Mouse (Mus musculus) MEL-GATA-1-ER (cell line): ENCODE results near the gene Sp3.

Source experiments
- DNase-seq: peaks from one replicate; pipeline ENCODE4 v3.0.0-alpha.2; 2012; ENCODE audit warnings: low read depth; ENCODE audit errors: extremely low read depth

Gene Sp3

GRCm38 (mm10) chr2:72916170-72916569 lies 64.1 kb downstream of the Sp3 start:
- no peak for DNase-seq

GRCm38 (mm10) chr2:72915245-72915930 lies 64.9 kb downstream of the Sp3 start:
- DNase-seq = no peak

- DNase-seq = no peak
These were observed 66.8 kb downstream of the Sp3 start for GRCm38 (mm10) chr2:72913458-72913760.

- no peak for DNase-seq
These were observed 67.4 kb downstream of the Sp3 start for GRCm38 (mm10) chr2:72912708-72913457.

GRCm38 (mm10) chr2:72911527-72911926 lies 68.7 kb downstream of the Sp3 start:
- no peak for DNase-seq

GRCm38 (mm10) chr2:72909046-72909445 lies 71.2 kb downstream of the Sp3 start:
- no peak for DNase-seq

GRCm38 (mm10) chr2:72908191-72908910 lies 71.9 kb downstream of the Sp3 start:
- no peak for DNase-seq

- no peak for DNase-seq
These were observed 73.5 kb downstream of the Sp3 start for GRCm38 (mm10) chr2:72906745-72907144.

GRCm38 (mm10) chr2:72902816-72903680 lies 77.2 kb downstream of the Sp3 start:
- DNase-seq = peak; percentile 80

GRCm38 (mm10) chr2:72898782-72899305 lies 81.4 kb downstream of the Sp3 start:
- DNase-seq = no peak

- no peak for DNase-seq
These were observed 82.0 kb downstream of the Sp3 start for GRCm38 (mm10) chr2:72898094-72898781.

GRCm38 (mm10) chr2:72889806-72890205 lies 90.4 kb downstream of the Sp3 start:
- DNase-seq = no peak
